Mouse (Mus musculus) liver, embryonic 14.5 days (tissue): ENCODE data around the gene Slc9a7. TPM values are rescaled to one million over a fixed set of nuclear protein-coding genes. Genes with fewer than 3 reads are reported as not detected.
A peak's percentile ranks its signal among the peaks of the same experiment; 100 is the strongest.

ENCODE experiments used
- ATAC-seq: fragments of 200-750 bp; cut with Nextera tagmentation; 2 replicates; pipeline ENCODE4 v1.8.0; 2017; ENCODE audit warnings: moderate number of reproducible peaks, mild to moderate bottlenecking, moderate library complexity; ENCODE audit not compliant: insufficient read depth
- DNase-seq, 3 experiments: peaks; one replicate each; pipeline ENCODE4 v3.0.0-alpha.2; 2012 to 2013; ENCODE audit warnings: low read depth in 3 of 3, low spot score in 3 of 3
- H3K27ac ChIP-seq: fragments of 300-500 bp; sonication (generic); 2 replicates; pipeline ENCODE4 v1.5.1; 2014; ENCODE audit warnings: moderate library complexity, mild to moderate bottlenecking, control low read depth, inconsistent platforms
- H3K27me3 ChIP-seq: fragments of 300-500 bp; sonication (generic); 2 replicates; pipeline ENCODE4 v1.6.1; 2014; ENCODE audit warnings: mild to moderate bottlenecking, low read length, moderate library complexity; ENCODE audit not compliant: control insufficient read depth, insufficient read depth
- H3K36me3 ChIP-seq: fragments of 300-500 bp; sonication (generic); replicated peaks from 2 replicates; pipeline ENCODE4 v1.6.1; 2014; ENCODE audit warnings: low read depth; ENCODE audit not compliant: control insufficient read depth, insufficient read depth
- H3K4me1 ChIP-seq, 2 experiments: fragments of 200-500 bp in 1 of 2; fragments of 300-500 bp in 1 of 2; sonication (generic) in 1 of 2; replicated peaks; 2 replicates each; pipeline ENCODE4 v1.6.1; 2012 to 2014; ENCODE audit warnings: antibody characterized with exemption in 1 of 2, inconsistent platforms in 1 of 2, low read length in 1 of 2; ENCODE audit not compliant: control insufficient read depth in 2 of 2, insufficient read depth in 2 of 2
- H3K4me2 ChIP-seq: fragments of 300-500 bp; sonication (generic); 2 replicates; pipeline ENCODE4 v1.6.1; 2014; ENCODE audit warnings: low read depth, mild to moderate bottlenecking, control low read depth, moderate library complexity
- H3K4me3 ChIP-seq, 2 experiments: fragments of 200-500 bp in 1 of 2; fragments of 300-500 bp in 1 of 2; sonication (generic) in 1 of 2; 2 replicates each; pipeline ENCODE4 v1.5.1; 2012 to 2014; ENCODE audit warnings: low read depth in 2 of 2, low read length in 2 of 2, mild to moderate bottlenecking in 2 of 2, control low read depth in 1 of 2, inconsistent platforms in 1 of 2, moderate library complexity in 1 of 2; ENCODE audit not compliant: insufficient read depth in 1 of 2
- H3K9ac ChIP-seq: fragments of 300-500 bp; sonication (generic); replicated peaks from 2 replicates; pipeline ENCODE4 v1.6.1; 2014; ENCODE audit warnings: mild to moderate bottlenecking, control low read depth, moderate library complexity
- H3K9me3 ChIP-seq: fragments of 300-500 bp; sonication (generic); 2 replicates; pipeline ENCODE4 v1.6.1; 2016; ENCODE audit warnings: low read length, mixed read lengths; ENCODE audit not compliant: control insufficient read depth
- CTCF ChIP-seq: IDR thresholded peaks from 2 replicates; pipeline ENCODE4 v1.5.1; 2016; ENCODE audit warnings: antibody characterized with exemption, low read depth, control low read depth
- EP300 ChIP-seq: IDR thresholded peaks from 2 replicates; pipeline ENCODE4 v1.6.1; 2016; ENCODE audit warnings: antibody characterized with exemption, low read depth
- WGBS: fragments of 180-500 bp; shearing (Covaris S2); extraction: QIAGEN DNeasy Blood & Tissue Kit; methylation state at CpG from one replicate; pipeline ENCODE4 v1.1.7; 2014; ENCODE audit not compliant: insufficient replicate concordance; 5-methylcytosine and 5-hydroxymethylcytosine counted together
- polyA plus RNA-seq, 2 experiments: library from polyadenylated mRNA; depleted of rRNA in 1 of 2; stranded (reverse) in 1 of 2; unstranded in 1 of 2; fragments of >200 nt; fragmentation: Nextera tagmentation in 1 of 2; extraction: Ambion mirVana in 1 of 2; gene quantifications; 2 replicates each; pipeline versions ENCODE4 v1.2.1 to v1.2.3; 2012 to 2014

The Slc9a7 gene
- polyA plus RNA-seq, 2 experiments = 0.16 to 0.20 TPM

- WGBS = 53% methylated on average over 3 of the region's 3 CpGs
- Histone ChIP-seq H3K9me3 (no peaks in the 10 kb centered on the region), H3K27me3 (no peaks in the 10 kb centered on the region), H3K4me1 (no peaks in the 10 kb centered on the region), H3K9ac (no peak overlapping the region), H3K4me2 (no peak overlapping the region), H3K27ac (no peak overlapping the region), H3K4me3 (no peak overlapping the region), H3K36me3 (no peaks in the 10 kb centered on the region)
- no peak for TF ChIP-seq EP300
- TF ChIP-seq CTCF = no peak
- DNase-seq (no peak), ATAC-seq (no peak)
These were observed 106.0 kb downstream of the Slc9a7 start for GRCm38 (mm10) chrX:20185616-20186015.

DNA sequence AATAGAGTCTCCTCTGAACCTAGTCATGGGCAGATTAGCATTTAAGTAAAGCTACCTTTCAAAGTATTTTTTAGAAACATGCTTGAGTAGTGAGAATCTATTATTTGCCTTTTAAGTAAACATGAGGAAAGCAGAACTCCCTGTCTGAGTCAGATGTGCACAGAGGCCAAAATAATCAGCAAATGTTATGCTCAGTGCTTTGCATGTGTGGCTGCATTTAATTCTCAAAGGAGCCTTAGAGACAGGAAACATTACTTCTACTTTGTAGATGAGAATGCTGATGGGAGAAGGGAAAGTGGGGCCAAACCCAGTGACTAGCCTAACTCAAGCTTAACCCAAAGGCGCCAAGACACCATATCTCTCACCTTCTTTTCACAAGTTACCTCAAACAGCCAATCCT, 114.8 kb downstream of the Slc9a7 start:
- ATAC-seq = no peak
- Histone ChIP-seq H3K4me3 (no peak overlapping the region), H3K4me2 (no peak overlapping the region), H3K9me3 (no peaks in the 10 kb centered on the region), H3K9ac (no peak overlapping the region), H3K36me3 (no peaks in the 10 kb centered on the region), H3K4me1 (no peaks in the 10 kb centered on the region), H3K27me3 (no peaks in the 10 kb centered on the region), H3K27ac (no peak overlapping the region)
- no peak for DNase-seq
- TF ChIP-seq CTCF = no peak
- no peak for TF ChIP-seq EP300
- 54% methylated on average over 1 of the region's 1 CpGs for WGBS

GRCm38 (mm10) chrX:20168430-20168829, 123.2 kb downstream of the Slc9a7 start:
- Histone ChIP-seq H3K9ac (no peak overlapping the region), H3K27me3 (no peaks in the 10 kb centered on the region), H3K27ac (no peak overlapping the region), H3K4me2 (no peak overlapping the region), H3K4me1 (no peaks in the 10 kb centered on the region), H3K9me3 (no peaks in the 10 kb centered on the region), H3K4me3 (no peak overlapping the region), H3K36me3 (no peaks in the 10 kb centered on the region)
- ATAC-seq = no peak
- TF ChIP-seq CTCF (no peak), EP300 (no peak)
- no peak for DNase-seq

DNA sequence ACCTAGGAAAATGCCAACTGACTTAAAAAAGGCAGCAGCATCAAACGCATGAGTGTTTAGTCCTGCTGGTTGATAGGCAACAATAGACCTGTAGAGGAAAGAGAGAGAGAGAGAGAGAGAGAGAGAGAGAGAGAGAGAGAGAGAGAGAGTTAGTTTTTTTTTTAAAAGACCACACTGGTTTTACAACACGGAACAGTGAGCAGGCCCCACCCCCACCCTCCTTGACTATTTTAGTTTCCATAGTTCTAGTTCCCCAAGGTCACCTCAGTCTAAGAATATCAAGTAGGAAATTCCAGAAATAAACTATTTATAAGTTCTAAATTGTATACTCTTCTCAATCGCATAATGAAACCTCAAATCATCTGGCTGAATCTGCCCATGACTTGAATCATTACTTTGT, 126.6 kb downstream of the Slc9a7 start:
- no peaks in the 10 kb centered on the region for H3K36me3 ChIP-seq
- no peak overlapping the region for H3K4me2 ChIP-seq
- no peak overlapping the region for H3K27ac ChIP-seq
- no peak for TF ChIP-seq CTCF
- no peaks in the 10 kb centered on the region for H3K4me1 ChIP-seq
- no peak for ATAC-seq
- DNase-seq = no peak
- 40% methylated on average over 3 of the region's 3 CpGs for WGBS
- no peak overlapping the region for H3K9ac ChIP-seq
- no peaks in the 10 kb centered on the region for H3K27me3 ChIP-seq
- no peaks in the 10 kb centered on the region for H3K9me3 ChIP-seq
- no peak overlapping the region for H3K4me3 ChIP-seq

GRCm38 (mm10) chrX:20162322-20162711, 129.3 kb downstream of the Slc9a7 start:
- Histone ChIP-seq H3K9ac (no peak overlapping the region), H3K36me3 (no peaks in the 10 kb centered on the region), H3K27me3 (no peaks in the 10 kb centered on the region), H3K9me3 (no peaks in the 10 kb centered on the region), H3K4me1 (no peaks in the 10 kb centered on the region), H3K27ac (no peak overlapping the region), H3K4me3 (no peak overlapping the region), H3K4me2 (no peak overlapping the region)
- peak; percentile 64 for TF ChIP-seq CTCF
- no peak for TF ChIP-seq EP300
- 5% methylated on average over 4 of the region's 4 CpGs for WGBS
- DNase-seq (peak in 1 of 3 experiments; percentile 4), ATAC-seq (no peak)
